Mouse (Mus musculus) macrophage (primary cell): ENCODE measurements around the gene C1qtnf6. TPM values are rescaled to one million over a fixed set of nuclear protein-coding genes. Genes with fewer than 3 reads are reported as not detected.

Experiments used
- H3K27ac ChIP-seq: fragments of 350-480 bp; formaldehyde crosslinking; 2 replicates; pipeline ENCODE4 v1.9.0; 2021
- H3K36me3 ChIP-seq: fragments of 350-480 bp; formaldehyde crosslinking; 2 replicates; pipeline ENCODE4 v1.9.0; 2021; ENCODE audit errors: inconsistent target
- H3K4me3 ChIP-seq: fragments of 350-480 bp; formaldehyde crosslinking; 2 replicates; pipeline ENCODE4 v1.9.0; 2021; ENCODE audit errors: inconsistent target
- H3K79me2 ChIP-seq: fragments of 350-480 bp; formaldehyde crosslinking; 2 replicates; pipeline ENCODE4 v1.9.0; 2021; ENCODE audit errors: inconsistent target
- WGBS: methylation state at CpG from one replicate; pipeline ENCODE4 v1.1.7; 2026; ENCODE audit warnings: inconsistent platforms; ENCODE audit not compliant: missing documents; 5-methylcytosine and 5-hydroxymethylcytosine counted together
- polyA plus RNA-seq: library from polyadenylated mRNA; stranded (reverse); fragments of 250-400 nt; gene quantifications from 3 replicates; pipeline ENCODE4 v1.2.4, GENCODE M21; 2018; ENCODE audit warnings: inconsistent platforms

Gene C1qtnf6
- polyA plus RNA-seq, 1 experiment from 2014 or later = 2.9 TPM

DNA sequence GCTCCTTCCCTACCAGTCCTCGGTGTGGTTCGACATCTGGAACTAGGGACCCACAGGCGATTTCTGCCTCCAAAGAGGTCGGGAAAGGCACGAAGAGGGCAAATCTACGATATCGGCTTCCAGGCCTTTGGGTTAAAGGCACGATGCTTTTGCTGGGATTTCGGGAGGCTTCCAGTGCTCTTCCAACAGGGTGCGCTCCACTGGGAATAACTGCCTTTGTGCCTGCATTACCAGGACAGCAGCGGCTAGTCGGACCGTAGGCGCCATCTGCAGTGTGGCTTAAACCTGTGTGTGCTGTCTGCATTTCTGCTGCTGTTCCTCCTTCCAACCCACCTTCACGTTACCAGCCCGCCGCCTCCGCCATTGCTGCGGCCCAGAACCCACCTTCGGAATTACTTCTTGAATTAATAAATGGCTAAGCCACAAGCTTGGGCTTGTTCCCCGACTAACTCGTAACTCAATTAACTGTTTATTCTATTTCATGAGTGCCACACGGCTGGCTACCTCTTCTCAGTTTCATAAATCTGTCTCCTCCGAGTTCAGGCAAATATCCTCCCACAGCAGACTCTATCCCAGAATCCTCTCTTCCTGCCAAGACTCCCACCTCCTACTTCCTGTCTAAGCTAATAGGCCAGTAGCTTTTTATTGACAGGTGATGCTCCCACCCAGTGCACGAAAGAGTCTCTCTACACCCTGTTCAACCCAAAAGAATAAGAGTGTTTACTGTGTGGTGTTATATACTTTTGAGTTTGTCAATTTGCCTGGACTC is 23.5 kb upstream of the C1qtnf6 start:
- no peaks in the 10 kb centered on the region for H3K79me2 ChIP-seq
- WGBS = 84% methylated on average over 25 of the region's 25 CpGs
- H3K4me3 ChIP-seq = peak overlapping the region; percentile 7; the same call in 1 of the 2 replicates
- no peaks in the 10 kb centered on the region for H3K36me3 ChIP-seq
- no peak overlapping the region for H3K27ac ChIP-seq

DNA sequence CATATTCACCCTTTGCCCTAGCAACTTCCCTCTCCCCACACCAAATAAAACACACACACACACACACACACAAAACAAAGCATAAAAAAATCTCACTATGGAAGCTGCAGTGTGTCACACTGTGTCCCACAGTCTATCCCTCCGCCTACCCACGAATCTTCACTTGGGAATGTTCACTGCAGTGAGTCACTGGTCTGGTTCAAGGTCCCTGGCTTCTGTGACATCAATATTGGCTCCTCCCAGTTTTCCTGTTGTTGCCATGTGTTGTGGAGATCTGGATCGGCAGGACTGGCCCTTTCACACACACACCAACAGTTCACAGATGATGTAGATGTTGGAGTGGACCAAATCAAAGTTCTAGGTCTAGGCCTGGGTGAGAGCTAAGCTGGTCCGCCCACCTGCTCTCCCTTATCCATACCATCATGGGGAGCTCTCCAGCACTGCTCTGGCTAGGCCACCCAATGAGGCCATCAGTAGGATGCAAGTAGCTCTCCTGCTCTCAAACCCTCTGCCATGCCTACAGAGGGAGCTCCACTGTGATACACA is 18.0 kb upstream of the C1qtnf6 start:
- Histone ChIP-seq H3K4me3 (no peak overlapping the region), H3K27ac (no peak overlapping the region), H3K79me2 (no peaks in the 10 kb centered on the region), H3K36me3 (no peaks in the 10 kb centered on the region)
- WGBS = 86% methylated on average over 4 of the region's 4 CpGs

DNA sequence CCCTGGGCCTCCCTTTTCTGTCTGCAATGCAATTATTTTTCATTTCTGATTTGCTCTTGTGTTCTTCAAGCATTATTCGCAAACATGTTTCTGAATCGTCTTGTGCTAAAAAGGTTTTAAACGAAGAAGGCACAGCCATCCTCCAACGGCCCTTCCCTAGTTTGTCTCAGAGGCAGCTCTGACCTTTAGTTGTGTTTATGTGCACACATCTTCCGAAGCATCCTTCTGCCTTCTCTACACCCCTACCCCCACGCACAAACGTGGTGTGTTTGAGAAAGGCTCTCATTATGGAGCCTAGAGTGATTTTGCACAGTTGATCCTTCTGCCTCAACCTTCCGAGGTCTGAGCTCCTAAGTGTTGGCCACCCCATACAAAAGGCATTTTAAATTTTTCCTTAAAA is 17.5 kb upstream of the C1qtnf6 start:
- Histone ChIP-seq H3K36me3 (no peaks in the 10 kb centered on the region), H3K4me3 (no peak overlapping the region), H3K79me2 (no peaks in the 10 kb centered on the region), H3K27ac (no peak overlapping the region)
- WGBS = 77% methylated on average over 8 of the region's 8 CpGs

DNA sequence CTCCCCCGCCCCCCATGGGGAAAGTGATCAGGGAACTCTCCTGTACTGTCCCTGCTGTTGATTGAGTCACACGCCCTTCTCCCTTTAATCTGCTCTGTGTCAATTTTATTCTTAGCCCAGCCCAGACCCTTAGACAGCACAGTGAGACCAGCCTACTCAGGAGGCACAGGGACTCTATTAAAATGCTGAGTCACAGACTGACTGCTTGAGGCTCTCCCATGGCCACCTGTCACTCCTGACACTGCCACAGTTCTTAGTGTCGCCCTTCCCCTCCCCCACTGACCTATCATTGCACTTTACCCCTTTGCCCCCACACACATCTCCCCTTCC is 17.1 kb upstream of the C1qtnf6 start:
- H3K4me3 ChIP-seq = no peak overlapping the region
- 42% methylated on average over 3 of the region's 3 CpGs for WGBS
- no peaks in the 10 kb centered on the region for H3K36me3 ChIP-seq
- no peak overlapping the region for H3K27ac ChIP-seq
- H3K79me2 ChIP-seq = no peaks in the 10 kb centered on the region

DNA sequence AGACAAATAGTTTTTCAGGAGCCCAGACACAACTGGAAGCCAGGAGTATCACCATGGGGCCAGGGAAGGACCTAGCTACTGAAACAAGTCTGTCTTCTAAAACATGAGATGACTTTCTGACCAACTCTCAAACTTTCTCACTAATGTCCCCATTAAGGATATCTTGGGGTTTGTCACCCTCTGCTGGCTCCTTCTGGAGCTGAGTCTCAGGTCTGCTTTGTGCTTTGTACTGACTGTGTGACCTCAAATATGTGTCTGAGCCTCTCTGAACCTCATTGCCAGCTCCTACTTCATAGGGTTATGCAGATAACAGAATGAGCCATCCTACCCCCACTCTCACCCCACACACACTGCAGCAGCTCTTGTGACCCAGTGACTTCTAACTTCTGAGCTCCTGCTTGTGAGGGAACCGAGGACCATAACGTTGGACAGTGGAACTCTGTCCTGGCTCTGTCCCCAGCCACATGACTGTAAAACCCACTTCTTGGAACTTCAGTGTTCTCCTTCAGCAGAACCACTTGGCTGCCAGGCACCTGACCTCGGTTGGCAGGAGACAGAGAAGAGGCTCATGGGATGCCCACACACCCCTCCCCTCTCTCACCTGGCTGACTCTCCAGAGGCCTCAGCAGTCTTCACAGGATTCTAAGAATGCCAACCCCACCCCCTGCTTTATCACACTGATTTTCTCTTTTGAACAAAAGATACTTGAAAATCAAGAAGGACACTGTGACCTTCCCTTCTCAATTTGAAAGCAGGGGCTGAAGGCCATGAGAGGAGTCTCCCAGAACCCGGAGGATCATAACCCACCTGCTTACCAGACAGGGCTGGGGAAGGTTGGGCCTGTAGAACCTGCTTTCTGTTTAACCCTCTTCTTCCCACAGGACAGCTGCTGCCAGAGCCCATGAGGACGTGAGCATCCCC is 16.5 kb upstream of the C1qtnf6 start:
- H3K79me2 ChIP-seq = no peaks in the 10 kb centered on the region
- no peaks in the 10 kb centered on the region for H3K36me3 ChIP-seq
- no peak overlapping the region for H3K27ac ChIP-seq
- no peak overlapping the region for H3K4me3 ChIP-seq
- WGBS = 58% methylated on average over 5 of the region's 5 CpGs

DNA sequence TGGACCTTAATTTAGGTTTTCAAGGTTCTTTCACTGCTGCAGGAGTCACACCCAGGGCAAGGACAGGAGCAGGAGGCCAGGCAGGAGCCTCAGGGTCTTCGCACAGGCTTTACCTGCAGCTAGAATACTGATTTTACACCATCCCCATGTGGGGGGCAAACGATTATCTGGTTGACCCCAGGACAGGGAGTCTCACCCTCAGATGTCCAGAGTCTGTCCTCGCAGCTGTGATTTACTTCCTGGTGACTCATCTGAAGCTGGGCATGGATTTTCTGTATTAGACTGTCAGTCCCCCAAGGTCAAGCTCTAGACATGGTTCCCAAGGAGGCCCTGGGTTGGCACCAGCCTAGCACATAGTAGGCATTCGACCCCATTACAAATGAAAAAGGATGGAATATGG is 14.8 kb upstream of the C1qtnf6 start:
- no peaks in the 10 kb centered on the region for H3K36me3 ChIP-seq
- no peak overlapping the region for H3K4me3 ChIP-seq
- 68% methylated on average over 4 of the region's 4 CpGs for WGBS
- H3K79me2 ChIP-seq = no peaks in the 10 kb centered on the region
- H3K27ac ChIP-seq = no peak overlapping the region

DNA sequence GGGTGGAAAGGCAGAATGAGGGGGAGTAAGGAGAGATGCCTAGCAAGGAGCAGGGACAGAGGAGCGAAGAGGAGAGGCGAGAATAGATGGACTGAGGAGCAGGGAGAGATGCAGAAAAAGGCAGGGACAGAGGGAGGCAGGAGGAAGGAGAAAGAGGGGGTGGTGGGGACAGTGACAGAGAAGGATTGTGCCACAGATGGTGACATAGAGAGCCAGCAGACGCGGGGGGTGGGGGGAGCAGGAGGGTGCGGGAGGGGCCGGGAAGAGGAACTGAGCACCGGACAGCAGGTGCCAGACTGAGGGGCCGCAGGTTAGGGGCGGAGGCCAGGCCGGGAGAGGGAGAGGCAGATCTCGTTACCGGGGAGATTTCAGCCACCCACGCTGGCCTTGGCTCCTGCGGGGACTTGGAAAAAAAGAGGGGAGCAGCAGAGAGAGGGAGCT is 13.4 kb upstream of the C1qtnf6 start, which contains the start of gene Sstr3:
Gene Sstr3 (minus strand): TSS at position 125 of the 441 bp plus-strand sequence.
- WGBS = 11% methylated on average over 14 of the region's 14 CpGs
- H3K27ac ChIP-seq = no peak within 1 kb of the TSS
- no peaks in the 10 kb centered on the region for H3K79me2 ChIP-seq
- H3K4me3 ChIP-seq = no peak within 1 kb of the TSS
- no peaks in the 10 kb centered on the region for H3K36me3 ChIP-seq

DNA sequence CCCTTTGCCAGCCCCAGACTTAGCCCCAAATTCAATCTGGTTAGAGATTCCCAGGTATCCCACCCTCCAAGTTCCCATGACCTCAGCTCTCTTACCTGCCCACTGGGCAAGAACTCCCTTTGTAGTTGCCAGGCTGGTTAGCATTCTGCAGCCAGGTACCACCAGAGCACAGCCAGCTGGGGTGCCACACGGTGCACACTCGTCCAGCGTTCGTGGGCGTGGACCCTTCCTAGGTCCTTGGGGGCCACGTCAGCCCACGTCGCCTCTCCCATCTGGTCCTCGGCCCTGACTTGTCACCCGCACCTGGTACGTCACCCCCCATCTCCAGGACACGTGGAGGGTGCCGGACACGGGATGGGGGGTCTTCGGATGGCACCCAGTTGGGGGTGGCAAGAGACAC is 12.8 kb upstream of the C1qtnf6 start:
- Histone ChIP-seq H3K27ac (no peak overlapping the region), H3K79me2 (no peaks in the 10 kb centered on the region), H3K4me3 (no peak overlapping the region), H3K36me3 (no peaks in the 10 kb centered on the region)
- 84% methylated on average over 15 of the region's 15 CpGs for WGBS

DNA sequence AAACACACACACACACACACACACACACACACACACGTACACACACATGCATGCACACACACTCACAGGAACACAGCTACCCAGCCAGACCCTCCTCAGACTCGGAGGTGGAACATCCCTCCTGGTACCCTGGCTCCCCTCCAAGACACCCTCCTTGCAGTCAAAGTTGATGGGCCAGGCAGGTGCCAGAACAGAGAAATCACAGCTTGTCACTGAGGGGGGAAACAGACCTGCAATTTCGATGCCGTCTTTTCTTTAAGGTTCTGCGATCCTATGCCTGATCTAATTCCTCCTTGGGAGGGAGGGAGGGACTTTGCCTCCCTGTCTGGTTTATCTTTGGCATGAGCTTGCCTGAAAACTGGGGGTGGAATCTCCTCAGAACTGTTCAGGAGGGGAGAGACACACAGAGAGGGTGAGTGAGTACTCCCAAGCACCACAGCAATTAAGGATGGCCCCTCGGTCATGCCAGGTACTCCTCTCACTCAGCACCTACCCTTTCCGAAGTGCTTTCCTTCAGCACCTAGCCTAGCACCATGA is 11.6 kb upstream of the C1qtnf6 start:
- no peak overlapping the region for H3K27ac ChIP-seq
- H3K79me2 ChIP-seq = no peaks in the 10 kb centered on the region
- H3K36me3 ChIP-seq = no peaks in the 10 kb centered on the region
- WGBS = 73% methylated on average over 6 of the region's 7 CpGs
- no peak overlapping the region for H3K4me3 ChIP-seq

DNA sequence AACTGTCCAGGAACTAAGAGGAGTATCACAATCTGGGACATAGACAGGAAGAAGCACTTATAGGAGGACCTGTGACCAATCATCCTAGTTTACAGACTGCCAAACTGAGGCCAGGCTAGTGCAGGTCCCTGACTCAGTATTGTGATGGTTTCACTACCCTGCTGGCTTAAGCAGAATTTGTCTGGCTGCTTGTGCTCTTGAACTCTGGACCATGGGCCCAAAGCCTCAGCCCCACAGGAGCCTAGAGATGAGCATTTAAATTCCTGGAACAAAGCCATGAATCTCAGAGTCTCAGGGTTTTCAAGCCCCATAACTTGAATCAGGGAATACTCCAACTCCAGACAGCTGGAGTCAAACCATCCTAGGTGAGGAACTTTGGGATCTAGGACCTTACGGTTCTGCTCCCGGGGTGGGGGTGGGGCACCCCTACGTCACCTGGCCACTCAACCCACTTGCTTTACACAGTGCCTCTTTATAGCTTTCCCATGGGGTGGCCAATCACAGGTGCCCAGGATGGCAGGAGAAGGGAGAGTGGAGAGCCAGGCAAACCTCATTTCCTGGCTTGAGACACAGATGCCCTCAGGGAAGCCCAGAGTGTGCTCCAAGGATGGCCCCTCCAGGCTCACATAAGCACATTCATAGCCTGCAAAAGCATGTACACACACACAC is 11.0 kb upstream of the C1qtnf6 start:
- WGBS = 91% methylated on average over 3 of the region's 3 CpGs
- no peak overlapping the region for H3K4me3 ChIP-seq
- no peaks in the 10 kb centered on the region for H3K79me2 ChIP-seq
- H3K36me3 ChIP-seq = no peaks in the 10 kb centered on the region
- no peak overlapping the region for H3K27ac ChIP-seq

DNA sequence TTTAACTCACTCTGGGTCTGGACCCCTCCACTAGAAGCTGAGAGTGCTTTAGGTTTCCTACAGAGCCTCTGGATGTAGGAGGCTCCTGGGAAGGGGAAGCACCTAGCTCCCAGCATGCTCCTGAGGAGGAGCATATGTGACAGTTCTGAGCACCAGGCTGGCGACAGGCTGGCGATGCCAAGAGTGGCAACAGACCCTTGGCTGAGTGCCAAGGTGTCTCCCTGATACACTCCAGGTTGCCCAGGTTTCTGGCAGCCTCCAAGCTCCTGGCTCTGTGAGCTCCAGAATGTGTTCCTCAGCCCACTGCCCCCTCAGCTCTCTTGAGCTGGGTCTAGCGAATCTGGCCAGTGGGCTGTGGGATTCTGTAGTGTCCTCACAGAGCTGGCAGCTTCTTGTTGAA is 10.4 kb upstream of the C1qtnf6 start:
- Histone ChIP-seq H3K36me3 (no peaks in the 10 kb centered on the region), H3K4me3 (no peak overlapping the region), H3K79me2 (no peaks in the 10 kb centered on the region), H3K27ac (no peak overlapping the region)
- WGBS = 66% methylated on average over 3 of the region's 3 CpGs

DNA sequence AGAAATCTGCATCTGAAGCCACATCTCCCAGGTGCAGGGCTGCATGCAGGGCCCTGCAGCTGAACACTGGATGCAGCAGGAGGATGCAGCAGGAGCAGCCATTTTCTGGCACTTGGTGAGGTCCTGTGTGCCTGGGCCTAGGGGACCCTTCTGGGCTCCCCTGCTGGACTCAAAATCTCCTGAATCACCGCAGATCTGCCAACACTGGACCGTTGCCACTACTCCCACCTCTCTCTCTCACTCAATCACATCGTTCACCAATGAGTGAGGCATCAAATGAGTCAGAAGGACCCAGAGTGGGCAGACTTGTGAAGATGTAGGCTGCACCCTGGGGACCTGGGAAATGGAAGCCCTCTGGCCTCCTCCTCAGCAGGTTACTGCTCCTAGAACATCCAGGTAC is 9.8 kb upstream of the C1qtnf6 start:
- Histone ChIP-seq H3K4me3 (no peak overlapping the region), H3K79me2 (no peaks in the 10 kb centered on the region), H3K27ac (no peak overlapping the region), H3K36me3 (no peaks in the 10 kb centered on the region)
- WGBS = 95% methylated on average over 2 of the region's 3 CpGs

DNA sequence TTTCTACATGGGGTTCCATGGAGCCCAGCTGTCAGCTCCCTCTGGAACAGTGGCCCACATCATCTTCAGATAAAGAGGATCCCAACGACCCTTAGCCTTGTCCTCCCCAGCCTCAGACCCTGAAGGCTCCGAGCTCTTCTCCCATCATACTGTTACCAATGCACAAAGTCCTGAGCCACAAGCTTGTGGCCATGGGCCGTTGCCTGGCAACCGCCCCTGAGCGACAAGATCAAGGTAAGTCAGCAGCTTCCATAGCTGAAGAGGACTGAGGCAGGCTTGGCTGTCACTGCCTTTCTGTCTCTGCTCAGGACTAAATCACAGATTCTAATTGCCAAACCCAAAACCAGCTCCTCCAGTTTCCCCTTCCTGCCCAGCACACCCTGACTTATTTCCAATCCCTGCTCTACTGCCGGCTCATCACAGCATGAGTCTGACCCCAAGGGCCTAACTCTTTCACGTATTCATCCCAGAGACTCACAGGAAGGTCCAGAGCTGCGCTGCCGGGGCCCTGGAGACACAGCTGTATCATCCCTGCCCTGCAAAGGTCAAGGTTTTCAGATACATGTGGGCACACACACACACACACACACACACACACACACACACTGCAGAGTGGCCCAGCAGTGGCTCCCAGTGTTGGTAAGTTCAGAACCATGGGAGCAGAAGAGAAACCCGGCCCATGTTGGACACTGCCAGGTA is 4.7 kb upstream of the C1qtnf6 start:
- H3K36me3 ChIP-seq = no peaks in the 10 kb centered on the region
- WGBS = 94% methylated on average over 9 of the region's 10 CpGs

DNA sequence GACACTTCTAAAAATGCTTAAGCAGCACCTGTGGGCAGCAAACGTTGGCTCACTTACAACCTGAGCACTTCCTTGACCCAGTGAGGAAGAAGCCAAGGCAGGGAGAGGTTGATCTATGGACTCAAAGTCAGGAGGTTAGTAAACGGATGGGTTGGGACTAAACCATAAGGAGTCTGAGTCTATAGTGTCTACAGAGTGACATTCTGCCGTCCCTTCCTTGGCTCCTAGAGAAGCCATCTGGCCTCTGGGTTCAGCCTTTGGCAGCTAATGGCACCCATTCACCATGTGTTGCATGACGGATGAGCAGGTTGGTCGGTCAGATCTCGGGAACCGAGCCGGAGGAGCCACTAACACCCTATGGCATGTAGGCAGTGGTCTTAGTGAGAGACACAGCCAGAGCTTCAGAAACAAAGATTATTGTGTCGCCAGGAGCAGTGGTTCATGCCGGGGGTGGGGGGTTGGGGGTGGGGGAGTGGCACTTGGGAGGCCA is 2.2 kb upstream of the C1qtnf6 start:
- Histone ChIP-seq H3K27ac (no peak overlapping the region), H3K79me2 (no peaks in the 10 kb centered on the region), H3K4me3 (no peak overlapping the region), H3K36me3 (no peaks in the 10 kb centered on the region)
- 91% methylated on average over 10 of the region's 10 CpGs for WGBS

More for the DNA sequence above, 4.7 kb upstream of the C1qtnf6 start:
- no peaks in the 10 kb centered on the region for H3K79me2 ChIP-seq
- no peak overlapping the region for H3K27ac ChIP-seq
- H3K4me3 ChIP-seq = no peak overlapping the region
